Mouse (Mus musculus) limb, embryonic 10.5 days (tissue): ENCODE measurements around the gene Add1. TPM values are rescaled to one million over a fixed set of nuclear protein-coding genes. Genes with fewer than 3 reads are reported as not detected.
A peak's percentile ranks its signal among the peaks of the same experiment; 100 is the strongest.
"Not testable (repeated sequence)": the region's sequence is repeated elsewhere in the genome, so short reads cannot be mapped to it uniquely, and the experiment has no call there.

Experiments
- DNase-seq: peaks from one replicate; pipeline ENCODE4 v3.0.0-alpha.2; 2017; ENCODE audit warnings: low spot score
- H3K27ac ChIP-seq: fragments of 300-500 bp; sonication (generic); 2 replicates; pipeline ENCODE4 v1.5.1; 2016; ENCODE audit warnings: mild to moderate bottlenecking
- H3K27me3 ChIP-seq: fragments of 300-500 bp; sonication (generic); 2 replicates; pipeline ENCODE4 v1.6.1; 2016; ENCODE audit warnings: low read depth, mild to moderate bottlenecking; ENCODE audit not compliant: poor library complexity, severe bottlenecking
- H3K36me3 ChIP-seq: fragments of 300-500 bp; sonication (generic); 2 replicates; pipeline ENCODE4 v1.6.1; 2016; ENCODE audit warnings: mild to moderate bottlenecking, moderate library complexity
- H3K4me1 ChIP-seq: fragments of 300-500 bp; sonication (generic); 2 replicates; pipeline ENCODE4 v1.6.1; 2016
- H3K4me3 ChIP-seq: fragments of 300-500 bp; sonication (generic); 2 replicates; pipeline ENCODE4 v1.5.1; 2016; ENCODE audit warnings: mild to moderate bottlenecking, moderate library complexity
- H3K9me3 ChIP-seq: fragments of 300-500 bp; sonication (generic); replicated peaks from 2 replicates; pipeline ENCODE4 v1.6.1; 2016; ENCODE audit warnings: mild to moderate bottlenecking
- WGBS: fragments of 180-500 bp; shearing (Covaris S2); methylation state at CpG from one replicate; pipeline ENCODE4 v1.1.7; 2016; 5-methylcytosine and 5-hydroxymethylcytosine counted together
- polyA plus RNA-seq: library from polyadenylated mRNA; unstranded; fragments of >200 nt; fragmentation: Nextera tagmentation; extraction: Ambion mirVana; gene quantifications from 2 replicates; pipeline ENCODE4 v1.2.1, GENCODE M21; 2016

Gene Add1
- polyA plus RNA-seq, 1 experiment from 2014 or later, result 166 TPM

GRCm38 (mm10) chr5:34565545-34566283, 7.8 kb upstream of the Add1 start:
- Histone ChIP-seq H3K36me3 (peaks cover 41% of the 10 kb centered on the region), H3K4me3 (no peak overlapping the region), H3K27me3 (no peaks in the 10 kb centered on the region), H3K27ac (no peak overlapping the region), H3K4me1 (no peaks in the 10 kb centered on the region), H3K9me3 (no peaks in the 10 kb centered on the region)
- 82% methylated on average over 7 of the region's 7 CpGs for WGBS
- no peak for DNase-seq

- Histone ChIP-seq H3K4me1 (peaks cover 17% of the 10 kb centered on the region), H3K36me3 (no peaks in the 10 kb centered on the region), H3K27ac (no peak overlapping the region), H3K4me3 (no peak overlapping the region), H3K27me3 (no peaks in the 10 kb centered on the region), H3K9me3 (no peaks in the 10 kb centered on the region)
- no peak for DNase-seq
- 81% methylated on average over 3 of the region's 3 CpGs for WGBS
Measured at GRCm38 (mm10) chr5:34571551-34571950, 1.9 kb upstream of the Add1 start.

GRCm38 (mm10) chr5:34572568-34572967, 896 bp upstream of the Add1 start:
- H3K36me3 ChIP-seq, DNase-seq, H3K9me3 ChIP-seq, H3K27me3 ChIP-seq: not testable (repeated sequence)
- 58% methylated on average over 4 of the region's 4 CpGs for WGBS
- peak overlapping the region; percentile 100; the same call in 1 of the 2 replicates for H3K4me3 ChIP-seq
- H3K27ac ChIP-seq, result peak overlapping the region; percentile 97; the same call in 1 of the 2 replicates
- peaks cover 17% of the 10 kb centered on the region for H3K4me1 ChIP-seq

GRCm38 (mm10) chr5:34574721-34575120, 1.3 kb downstream of the Add1 start:
- Histone ChIP-seq H3K4me1 (peaks cover 17% of the 10 kb centered on the region), H3K27me3 (no peaks in the 10 kb centered on the region), H3K36me3 (peaks cover 15% of the 10 kb centered on the region; the same call in 1 of the 2 replicates), H3K27ac (0 out of 2 replicates have a peak overlapping the region, but pooled peaks have one; percentile 97), H3K4me3 (peak overlapping the region; percentile 100), H3K9me3 (no peaks in the 10 kb centered on the region)
- WGBS, result 51% methylated on average over 10 of the region's 10 CpGs
- no peak for DNase-seq

- Histone ChIP-seq H3K27ac (no peak overlapping the region), H3K36me3 (peaks cover 15% of the 10 kb centered on the region; the same call in 1 of the 2 replicates)
- 95% methylated on average over 1 of the region's 1 CpGs for WGBS
Measured at GRCm38 (mm10) chr5:34576286-34576685, 2.8 kb downstream of the Add1 start.

GRCm38 (mm10) chr5:34578038-34578655, 4.7 kb downstream of the Add1 start:
- no peaks in the 10 kb centered on the region for H3K9me3 ChIP-seq
- DNase-seq, result no peak
- no peaks in the 10 kb centered on the region for H3K27me3 ChIP-seq
- peaks cover 12% of the 10 kb centered on the region for H3K4me1 ChIP-seq
- no peak overlapping the region for H3K27ac ChIP-seq
- peaks cover 15% of the 10 kb centered on the region; the same call in 1 of the 2 replicates for H3K36me3 ChIP-seq
- 95% methylated on average over 7 of the region's 7 CpGs for WGBS
- H3K4me3 ChIP-seq, result no peak overlapping the region

More at GRCm38 (mm10) chr5:34576286-34576685, 2.8 kb downstream of the Add1 start:
- Histone ChIP-seq H3K4me3 (no peak overlapping the region), H3K27me3 (no peaks in the 10 kb centered on the region), H3K9me3 (no peaks in the 10 kb centered on the region), H3K4me1 (peaks cover 17% of the 10 kb centered on the region)
- no peak for DNase-seq

GRCm38 (mm10) chr5:34579377-34579776, 5.9 kb downstream of the Add1 start:
- Histone ChIP-seq H3K36me3 (peaks cover 19% of the 10 kb centered on the region), H3K4me1 (peaks cover 12% of the 10 kb centered on the region), H3K27me3 (no peaks in the 10 kb centered on the region), H3K9me3 (no peaks in the 10 kb centered on the region), H3K4me3 (no peak overlapping the region), H3K27ac (no peak overlapping the region)
- 89% methylated on average over 3 of the region's 3 CpGs for WGBS
- DNase-seq, result no peak

- H3K4me3 ChIP-seq, H3K27me3 ChIP-seq, H3K4me1 ChIP-seq, H3K9me3 ChIP-seq, DNase-seq: not testable (repeated sequence)
- peak overlapping the region; percentile 36; the same call in 1 of the 2 replicates for H3K27ac ChIP-seq
- peaks cover 18% of the 10 kb centered on the region for H3K36me3 ChIP-seq
- WGBS, result 54% methylated on average over 9 of the region's 10 CpGs
Measured at GRCm38 (mm10) chr5:34581671-34582313, 8.3 kb downstream of the Add1 start.

- Histone ChIP-seq H3K27ac (no peak overlapping the region), H3K9me3 (no peaks in the 10 kb centered on the region), H3K27me3 (no peaks in the 10 kb centered on the region), H3K4me1 (no peaks in the 10 kb centered on the region), H3K4me3 (no peak overlapping the region), H3K36me3 (peaks cover 13% of the 10 kb centered on the region)
- 84% methylated on average over 5 of the region's 5 CpGs for WGBS
- no peak for DNase-seq
Measured at GRCm38 (mm10) chr5:34582314-34582675, 8.8 kb downstream of the Add1 start.

- 84% methylated on average over 5 of the region's 5 CpGs for WGBS
- peaks cover 3% of the 10 kb centered on the region for H3K36me3 ChIP-seq
- no peak overlapping the region for H3K27ac ChIP-seq
- peaks cover 8% of the 10 kb centered on the region for H3K4me1 ChIP-seq
- no peak overlapping the region for H3K4me3 ChIP-seq
- H3K9me3 ChIP-seq, result no peaks in the 10 kb centered on the region
- H3K27me3 ChIP-seq, result no peaks in the 10 kb centered on the region
- DNase-seq, result no peak
Measured at GRCm38 (mm10) chr5:34585216-34585615, 11.8 kb downstream of the Add1 start.

- Histone ChIP-seq H3K4me1 (peaks cover 9% of the 10 kb centered on the region), H3K27me3 (no peaks in the 10 kb centered on the region), H3K36me3 (peaks cover 6% of the 10 kb centered on the region), H3K4me3 (no peak overlapping the region), H3K27ac (no peak overlapping the region), H3K9me3 (no peaks in the 10 kb centered on the region)
- no peak for DNase-seq
- WGBS, result 90% methylated on average over 5 of the region's 5 CpGs
Measured at GRCm38 (mm10) chr5:34587881-34588280, 14.4 kb downstream of the Add1 start.

- Histone ChIP-seq H3K27ac (no peak overlapping the region), H3K4me1 (peaks cover 9% of the 10 kb centered on the region), H3K27me3 (no peaks in the 10 kb centered on the region), H3K4me3 (no peak overlapping the region), H3K9me3 (no peaks in the 10 kb centered on the region), H3K36me3 (peaks cover 10% of the 10 kb centered on the region)
- 24% methylated on average over 5 of the region's 5 CpGs for WGBS
- no peak for DNase-seq
Measured at GRCm38 (mm10) chr5:34590059-34590458, 16.6 kb downstream of the Add1 start.

GRCm38 (mm10) chr5:34590702-34591101, 17.2 kb downstream of the Add1 start:
- no peak overlapping the region for H3K4me3 ChIP-seq
- no peak for DNase-seq
- H3K27me3 ChIP-seq, result no peaks in the 10 kb centered on the region
- H3K36me3 ChIP-seq, result peaks cover 10% of the 10 kb centered on the region
- H3K4me1 ChIP-seq, result peaks cover 9% of the 10 kb centered on the region
- no peak overlapping the region for H3K27ac ChIP-seq
- H3K9me3 ChIP-seq, result no peaks in the 10 kb centered on the region
- 82% methylated on average over 4 of the region's 4 CpGs for WGBS
